Mouse (Mus musculus) left cerebral cortex, adult 18-20 months (tissue): ENCODE data around the gene Ddx58. TPM values are rescaled to one million over a fixed set of nuclear protein-coding genes. Genes with fewer than 3 reads are reported as not detected.

ENCODE experiments used
- total RNA-seq, 2 experiments: library from RNA; stranded (reverse); gene quantifications; 2 replicates each; pipeline ENCODE4 v1.2.3; 2021

The Ddx58 gene
- total RNA-seq, 2 experiments from 2014 or later: 4.0 to 4.4 TPM

Other genes with a start within 250 kb of the Ddx58 start
- gene Aco1, start 96.7 kb downstream of the Ddx58 start, total RNA-seq: 10 to 100 TPM; 22.7 to 28.0 TPM
- gene Smim27, start 29.8 kb upstream of the Ddx58 start, total RNA-seq: 10 to 100 TPM; 12.6 to 13.6 TPM
- gene Topors, start 30.0 kb upstream of the Ddx58 start, total RNA-seq: 10 to 100 TPM; 20.2 to 21.6 TPM
- 100 to 1,000 TPM; 180 to 195 TPM for gene Ndufb6, start 39.6 kb upstream of the Ddx58 start, total RNA-seq
- 10 to 100 TPM; 19.2 to 24.9 TPM for gene Tmem215, start 232.4 kb upstream of the Ddx58 start, total RNA-seq